Mouse (Mus musculus) heart, postnatal 4 days (tissue): ENCODE data around the gene Ptpn14. TPM values are rescaled to one million over a fixed set of nuclear protein-coding genes. Genes with fewer than 3 reads are reported as not detected.
"Not testable (repeated sequence)": the region's sequence is repeated elsewhere in the genome, so short reads cannot be mapped to it uniquely, and the experiment has no call there.

ENCODE experiments used
- DNase-seq: peaks from one replicate; pipeline ENCODE4 v3.0.0; 2021
- total RNA-seq, 2 experiments: library from RNA; stranded (reverse); gene quantifications; 2 replicates each; pipeline ENCODE4 v1.2.3; 2021

Gene Ptpn14
- 10 to 100 TPM; 31.0 to 33.3 TPM for total RNA-seq

- peak; percentile 92 for DNase-seq
Measured at GRCm38 (mm10) chr1:189727884-189728783, at the start of gene Ptpn14. Gene Ptpn14 (plus strand): TSS chr1:189728268.

- DNase-seq: peak; percentile 17
Measured at GRCm38 (mm10) chr1:189679555-189679954, 48.5 kb upstream of the Ptpn14 start.

DNA sequence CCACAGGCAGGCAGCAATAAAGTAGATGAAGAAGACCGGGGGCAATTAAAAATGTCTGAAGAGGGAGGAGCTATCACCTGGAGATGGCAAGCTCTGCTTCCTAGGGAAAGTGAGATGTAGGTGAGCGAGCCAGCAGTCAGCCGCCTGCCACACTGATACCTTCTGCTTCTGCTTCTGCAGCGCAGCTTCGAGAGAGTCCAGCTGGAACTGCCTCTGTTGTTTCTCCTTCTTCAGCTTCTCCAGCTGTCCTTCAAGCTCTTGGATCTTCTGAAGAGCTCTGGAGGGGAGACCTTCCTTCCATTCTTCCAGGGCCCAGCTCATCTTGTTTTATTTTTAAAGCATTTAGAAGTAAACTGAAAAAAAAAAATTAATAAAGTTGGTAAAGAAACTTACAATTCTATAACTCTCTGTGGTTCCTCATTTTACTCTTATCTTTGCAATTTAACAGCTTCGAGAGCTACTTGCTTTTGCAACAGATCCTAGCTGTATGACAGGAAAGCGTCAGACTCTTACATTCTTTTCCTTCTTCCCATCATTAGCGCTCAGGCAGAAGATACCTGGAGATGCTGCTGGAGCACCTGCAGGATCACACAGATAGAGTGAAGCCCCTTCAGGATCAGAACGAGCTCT is 43.2 kb upstream of the Ptpn14 start:
- DNase-seq: no peak

DNA sequence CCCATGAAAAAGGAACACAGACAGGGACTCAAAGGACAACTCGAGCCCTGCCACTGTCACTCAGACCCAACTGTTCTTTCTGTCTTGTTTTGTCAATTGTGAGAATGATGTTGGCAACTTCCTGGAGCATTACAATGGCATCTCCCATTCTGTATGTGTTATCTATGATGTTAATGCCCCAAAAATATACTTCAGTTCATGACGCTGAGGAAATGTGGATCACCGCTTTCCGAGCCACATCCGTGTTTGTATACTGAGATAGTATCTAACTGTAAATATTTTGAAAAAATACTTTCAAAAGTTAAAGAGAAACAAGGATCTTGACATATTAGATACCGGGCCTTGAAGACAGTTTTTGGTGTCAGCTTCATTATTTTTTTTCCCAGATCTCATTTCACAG is 42.0 kb upstream of the Ptpn14 start:
- no peak for DNase-seq

DNA sequence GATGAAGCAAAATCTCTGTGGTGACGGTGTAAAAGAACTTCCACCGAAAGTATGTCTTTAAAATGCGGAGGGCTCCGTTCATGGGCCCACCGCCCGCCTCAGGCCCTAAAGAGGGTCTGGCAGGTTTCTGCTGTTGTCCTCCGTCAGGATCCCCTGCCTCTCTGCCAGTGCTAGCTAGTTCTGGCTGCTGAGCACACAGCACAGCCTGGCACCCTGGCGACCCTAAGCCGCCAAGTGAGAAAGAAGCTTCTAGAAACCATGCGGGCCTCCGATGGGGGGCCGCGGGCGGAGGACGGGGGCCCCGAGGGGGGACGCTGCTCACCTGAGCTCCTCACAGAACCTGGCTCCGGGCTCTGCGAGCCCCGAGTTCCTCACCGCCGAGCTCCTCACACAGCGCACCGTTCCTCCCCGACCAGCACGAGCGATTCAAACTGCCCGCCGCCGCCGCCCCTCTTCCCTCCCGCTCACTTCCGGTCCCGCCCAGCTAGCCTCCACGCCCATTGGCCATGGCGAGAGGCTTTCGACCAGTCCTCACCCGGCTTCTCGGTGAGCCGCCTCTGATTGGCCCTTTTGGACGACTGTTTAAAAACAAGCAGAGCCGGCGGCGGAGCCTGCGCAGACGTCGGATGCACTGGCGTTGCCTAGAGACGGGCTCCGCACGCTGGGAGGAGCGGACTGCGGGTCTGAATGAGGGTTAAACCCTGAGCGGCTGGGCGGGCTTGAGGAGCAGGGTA is 40.2 kb upstream of the Ptpn14 start, which contains the start of gene Cenpf:
Cenpf (minus strand) TSS at position 433 of the 734 bp plus-strand sequence.
- DNase-seq: peak; percentile 99

GRCm38 (mm10) chr1:189688388-189688750 is 39.7 kb upstream of the Ptpn14 start:
- DNase-seq: no peak

GRCm38 (mm10) chr1:189689050-189689833 is 38.8 kb upstream of the Ptpn14 start:
- no peak for DNase-seq

DNA sequence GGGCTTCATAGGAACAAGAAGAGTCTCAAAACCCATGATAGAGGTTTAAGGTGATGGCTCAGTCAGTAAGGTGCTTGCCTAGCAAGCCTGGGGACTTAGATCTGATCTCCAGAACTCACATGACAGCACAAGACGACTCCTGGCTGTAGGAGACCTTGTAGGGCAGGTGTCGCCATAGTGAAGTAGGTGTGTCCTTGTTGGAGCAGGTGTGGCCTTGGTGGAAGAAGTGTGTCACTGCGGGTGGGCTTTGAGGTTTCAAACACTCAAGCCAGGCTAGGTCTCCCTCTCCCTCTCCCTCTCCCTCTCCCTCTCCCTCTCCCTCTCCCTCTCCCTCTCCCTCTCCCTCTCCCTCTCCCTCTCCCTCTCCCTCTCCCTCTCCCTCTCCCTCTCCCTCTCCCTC is 35.6 kb upstream of the Ptpn14 start:
- DNase-seq: not testable (repeated sequence)

GRCm38 (mm10) chr1:189694391-189694790 is 33.7 kb upstream of the Ptpn14 start:
- no peak for DNase-seq

GRCm38 (mm10) chr1:189695321-189695720 is 32.7 kb upstream of the Ptpn14 start:
- no peak for DNase-seq

DNA sequence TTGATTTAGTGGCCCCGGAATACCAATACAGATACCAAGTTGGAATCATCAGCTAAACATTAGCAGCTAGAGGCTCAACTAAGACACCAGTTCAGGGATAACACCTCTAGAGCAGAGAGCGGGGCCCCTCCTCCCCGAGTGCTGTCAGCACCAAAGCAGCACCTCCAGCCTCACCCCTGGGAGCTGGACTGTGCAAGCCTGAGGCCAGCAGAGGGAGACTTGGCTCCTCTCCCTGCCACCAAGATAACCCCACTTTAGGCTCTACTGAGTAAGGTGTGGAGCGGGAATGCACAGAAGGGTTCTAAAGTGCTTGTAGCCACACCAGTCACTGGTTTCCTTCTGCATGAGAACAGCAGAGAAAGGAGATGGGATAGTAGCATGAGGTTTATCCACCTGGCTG is 29.7 kb upstream of the Ptpn14 start:
- peak; percentile 73 for DNase-seq

- no peak for DNase-seq
Measured at GRCm38 (mm10) chr1:189700186-189700585, 27.9 kb upstream of the Ptpn14 start.

DNA sequence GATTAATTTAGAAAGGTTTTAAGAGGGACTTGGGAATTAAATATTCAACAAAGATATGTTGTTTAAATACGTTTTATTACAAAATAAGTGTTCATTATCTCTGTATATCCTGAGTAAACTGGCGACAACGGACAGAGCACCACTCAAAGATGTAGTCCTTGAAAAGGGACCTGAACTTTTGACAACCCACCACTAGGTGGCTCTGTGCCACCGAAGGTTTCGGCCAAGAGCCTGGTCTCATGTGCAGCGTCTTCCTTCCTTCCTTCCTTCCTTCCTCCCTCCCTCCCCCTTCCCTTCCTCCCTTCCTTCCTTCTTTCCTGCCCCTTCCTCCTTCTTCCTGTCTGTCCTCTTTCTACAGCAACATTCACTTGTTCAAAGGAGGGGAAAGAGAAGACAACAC is 27.1 kb upstream of the Ptpn14 start:
- DNase-seq: peak; percentile 83

DNA sequence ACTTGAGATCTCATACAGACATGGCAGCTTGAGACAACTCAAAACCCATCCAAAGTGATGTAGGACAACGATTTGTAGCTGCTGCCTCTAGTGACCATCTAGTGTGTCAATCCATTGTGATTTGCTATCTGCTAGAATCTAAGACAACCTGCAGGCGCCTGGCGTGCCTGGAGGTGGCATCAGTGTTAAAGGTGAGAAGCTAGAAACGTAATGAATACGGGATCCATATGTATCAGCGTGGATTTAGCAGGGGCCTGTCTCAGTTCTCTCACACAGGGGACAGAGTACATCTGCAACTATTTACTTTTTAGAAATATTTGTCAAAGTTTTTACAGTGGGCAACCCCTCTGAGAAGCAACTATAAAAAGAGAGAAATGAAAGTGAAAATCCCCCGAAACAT is 24.9 kb upstream of the Ptpn14 start:
- no peak for DNase-seq

GRCm38 (mm10) chr1:189703591-189703990 is 24.5 kb upstream of the Ptpn14 start:
- DNase-seq: no peak

DNA sequence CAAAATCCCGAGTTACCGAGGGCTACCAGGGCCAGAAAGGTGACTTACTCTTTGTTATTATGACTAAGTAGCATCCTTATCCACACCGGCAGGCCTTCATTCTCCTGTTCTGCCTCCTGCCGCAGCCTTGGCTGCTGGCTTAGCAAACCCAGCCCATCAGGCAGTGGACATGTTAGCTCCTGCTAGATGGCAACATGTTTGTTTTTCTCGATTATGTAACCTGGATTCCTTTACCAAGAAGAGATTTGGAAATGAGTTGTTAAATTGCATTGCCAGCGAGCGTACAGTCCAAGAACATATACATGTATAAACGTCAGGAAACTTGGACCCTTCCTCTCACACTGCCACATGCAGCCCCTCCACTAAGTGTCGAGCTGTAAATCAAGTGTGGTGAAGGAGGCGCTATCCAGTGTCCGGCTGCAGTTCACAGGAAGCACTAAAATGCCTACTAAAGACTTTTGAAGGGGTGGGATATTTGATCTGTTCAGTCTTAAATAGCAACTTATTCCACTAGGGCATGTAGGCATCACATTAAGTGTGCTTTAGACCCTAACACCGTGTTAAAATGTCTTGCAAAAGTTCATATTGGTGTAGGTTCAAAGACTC is 21.9 kb upstream of the Ptpn14 start:
- no peak for DNase-seq

GRCm38 (mm10) chr1:189707014-189707413 is 21.1 kb upstream of the Ptpn14 start:
- DNase-seq: no peak

DNA sequence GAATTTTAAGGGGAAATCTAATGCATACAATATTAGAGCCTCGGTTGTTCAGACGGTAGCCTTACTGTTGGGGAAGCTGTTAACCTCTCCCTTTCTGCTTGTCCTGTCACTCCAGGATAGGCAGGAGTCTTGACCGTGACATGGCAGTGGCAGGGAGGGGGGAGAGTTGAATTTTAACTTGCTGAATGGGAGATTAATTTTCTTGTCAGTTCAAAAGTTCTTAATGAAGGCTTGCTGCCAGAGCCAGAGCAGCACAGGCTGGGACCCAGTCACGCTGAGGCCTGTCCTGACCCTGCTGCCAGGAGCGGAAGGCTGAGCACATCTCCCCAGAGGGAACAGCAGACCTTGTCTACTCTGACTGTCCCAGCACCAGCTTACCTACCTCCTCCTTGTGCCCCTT is 20.6 kb upstream of the Ptpn14 start:
- no peak for DNase-seq

- no peak for DNase-seq
Measured at GRCm38 (mm10) chr1:189709001-189709400, 19.1 kb upstream of the Ptpn14 start.

DNA sequence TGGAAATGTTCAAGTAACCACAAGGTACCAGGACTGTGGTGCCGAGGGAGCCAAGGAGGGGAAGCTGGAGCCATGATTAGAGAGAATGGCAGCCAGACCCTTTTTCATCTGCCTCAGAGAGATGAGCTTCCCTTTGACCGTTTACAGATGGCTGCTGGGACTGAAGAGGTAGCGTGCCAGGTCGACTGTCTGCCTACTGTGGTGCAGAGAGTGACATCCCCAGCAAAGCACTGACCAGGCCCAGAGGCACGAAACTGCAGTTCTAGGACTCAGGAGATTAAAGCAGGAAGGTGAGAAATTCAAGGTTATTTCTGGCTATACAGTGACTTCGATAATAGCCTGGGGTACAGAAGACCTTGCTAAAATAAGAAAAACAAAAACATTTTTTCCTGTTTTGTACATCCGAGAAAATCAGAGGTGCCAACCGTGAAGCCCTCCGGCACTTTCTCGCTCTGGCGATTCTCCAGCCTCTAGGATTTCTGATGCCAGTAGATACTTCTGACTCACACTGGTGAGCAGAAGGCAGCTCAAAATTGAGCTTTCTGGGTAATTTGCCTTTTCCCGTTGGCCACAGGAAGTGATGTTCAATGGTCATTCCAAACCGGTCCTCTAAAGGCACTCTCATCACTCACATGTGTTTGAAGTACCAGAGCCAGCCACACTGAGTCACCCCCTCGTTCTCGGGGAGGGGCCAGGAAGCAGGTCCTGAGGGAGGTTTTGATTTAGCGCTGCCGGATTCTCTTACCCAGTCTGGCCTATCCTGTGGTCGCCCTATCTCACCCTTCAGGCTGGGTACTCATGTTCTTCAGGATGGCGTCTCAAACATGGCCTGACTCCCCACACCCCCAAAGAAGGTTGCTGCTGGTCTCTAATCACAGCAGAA is 11.9 kb upstream of the Ptpn14 start:
- DNase-seq: no peak

GRCm38 (mm10) chr1:189717546-189717945 is 10.5 kb upstream of the Ptpn14 start:
- DNase-seq: no peak
